15 mouse cellular contexts compared by ENCODE assay signal in genomic region chr10:32091354-32091753, GRCm38 (mm10).
"Had no signal": no experiment of that assay in that cellular context is flagged by ENCODE, and none has a peak within 500 bp of the region (broad histone marks: within the 10 kb centered on the region; RNA-seq: fewer than 3 reads in every experiment).

No protein-coding gene starts in this region.

- H3K27me3 ChIP-seq: neural tube, embryonic 15.5 days; stomach, embryonic 15.5 days had no signal

- H3K9ac ChIP-seq: neural tube, embryonic 15.5 days; stomach, embryonic 15.5 days had no signal

- DNase-seq: retina, postnatal 1 day; right cerebral cortex, adult 18-20 months; right cerebral cortex, postnatal 14 days; right cerebral cortex, postnatal 25 days; right cerebral cortex, postnatal 4 days; spleen, adult 18-20 months; thymus, adult 18-20 months; thymus, adult 2 months; thymus, postnatal 14 days; thymus, postnatal 25 days; thymus, postnatal 36 days; thymus, postnatal 4 days had no signal

- H3K36me3 ChIP-seq: neural tube, embryonic 15.5 days; stomach, embryonic 15.5 days had no signal

- H3K4me3 ChIP-seq: neural tube, embryonic 15.5 days; stomach, embryonic 15.5 days had no signal

- H3K27ac ChIP-seq: neural tube, embryonic 15.5 days; stomach, embryonic 15.5 days; stomach, postnatal 0 days had no signal

- H3K4me2 ChIP-seq: neural tube, embryonic 15.5 days; stomach, embryonic 15.5 days had no signal

- H3K4me1 ChIP-seq: neural tube, embryonic 15.5 days; stomach, embryonic 15.5 days had no signal

- H3K9me3 ChIP-seq: neural tube, embryonic 15.5 days; stomach, embryonic 15.5 days had no signal
